Mouse (Mus musculus): ENCODE measurements around the gene Fam111a. TPM values are rescaled to one million over a fixed set of nuclear protein-coding genes. Genes with fewer than 3 reads are reported as not detected.
A peak's percentile ranks its signal among the peaks of the same experiment; 100 is the strongest.

Fam111a gene
- polyA plus RNA-seq, 1 experiment from 2014 or later = 19.3 TPM

GRCm38 (mm10) chr19:12567011-12567410 is 21.5 kb downstream of the Fam111a start:
- Histone ChIP-seq H3K27ac (no peak overlapping the region), H3K4me1 (no peaks in the 10 kb centered on the region), H3K9ac (no peak overlapping the region), H3K36me3 (no peaks in the 10 kb centered on the region), H3K4me3 (no peak overlapping the region), H3K4me2 (replicated peaks) (no peak overlapping the region), H3K27me3 (no peaks in the 10 kb centered on the region), H3K9me3 (no peaks in the 10 kb centered on the region)
- WGBS = 39% methylated on average over 4 of the region's 4 CpGs
- no peak for ATAC-seq (ENCODE audit: low FRiP score, low read depth)

GRCm38 (mm10) chr19:12570866-12571265 is 25.3 kb downstream of the Fam111a start:
- Histone ChIP-seq H3K4me2 (replicated peaks) (no peak overlapping the region), H3K36me3 (no peaks in the 10 kb centered on the region), H3K4me3 (no peak overlapping the region), H3K9me3 (no peaks in the 10 kb centered on the region), H3K27ac (no peak overlapping the region), H3K27me3 (no peaks in the 10 kb centered on the region), H3K4me1 (peaks cover 19% of the 10 kb centered on the region), H3K9ac (no peak overlapping the region)
- WGBS = 65% methylated on average over 2 of the region's 2 CpGs
- ATAC-seq (ENCODE audit: low FRiP score, low read depth) = no peak

GRCm38 (mm10) chr19:12571687-12572086 is 26.1 kb downstream of the Fam111a start:
- no peaks in the 10 kb centered on the region for H3K36me3 ChIP-seq
- no peak overlapping the region for H3K4me3 ChIP-seq
- H3K9ac ChIP-seq = no peak overlapping the region
- H3K27ac ChIP-seq = no peak overlapping the region
- ATAC-seq (ENCODE audit: low FRiP score, low read depth) = no peak
- H3K4me1 ChIP-seq = peaks cover 19% of the 10 kb centered on the region
- 81% methylated on average over 1 of the region's 1 CpGs for WGBS
- H3K4me2 ChIP-seq (replicated peaks) = no peak overlapping the region
- H3K27me3 ChIP-seq = no peaks in the 10 kb centered on the region
- H3K9me3 ChIP-seq = no peaks in the 10 kb centered on the region

GRCm38 (mm10) chr19:12572614-12573265 is 27.2 kb downstream of the Fam111a start:
- peak overlapping the region; percentile 67 for H3K4me2 ChIP-seq (replicated peaks)
- peak overlapping the region; percentile 44 for H3K4me3 ChIP-seq
- no peak overlapping the region; the same call in 1 of the 2 replicates for H3K9ac ChIP-seq
- H3K36me3 ChIP-seq = peaks cover 7% of the 10 kb centered on the region
- 0 out of 2 replicates have a peak, but pooled peaks cover 2% of the 10 kb centered on the region for H3K9me3 ChIP-seq
- no peaks in the 10 kb centered on the region for H3K27me3 ChIP-seq
- H3K4me1 ChIP-seq = peaks cover 19% of the 10 kb centered on the region
- H3K27ac ChIP-seq = peak overlapping the region; percentile 15; the same call in 1 of the 2 replicates
- 79% methylated on average over 1 of the region's 1 CpGs for WGBS
- 0 out of 2 replicates have a peak, but pooled peaks have one; percentile 51 for ATAC-seq (ENCODE audit: low FRiP score, low read depth)

GRCm38 (mm10) chr19:12573266-12574011 is 27.9 kb downstream of the Fam111a start:
- peak overlapping the region; percentile 44 for H3K4me3 ChIP-seq
- peaks cover 12% of the 10 kb centered on the region for H3K36me3 ChIP-seq
- ATAC-seq (ENCODE audit: low FRiP score, low read depth) = peak; percentile 97
- H3K4me2 ChIP-seq (replicated peaks) = peak overlapping the region; percentile 67
- H3K9me3 ChIP-seq = 0 out of 2 replicates have a peak, but pooled peaks cover 2% of the 10 kb centered on the region
- H3K27me3 ChIP-seq = no peaks in the 10 kb centered on the region
- peak overlapping the region; percentile 61 for H3K9ac ChIP-seq
- H3K27ac ChIP-seq = peak overlapping the region; percentile 61; the same call in 1 of the 2 replicates
- WGBS = 8% methylated on average over 14 of the region's 14 CpGs
- peaks cover 19% of the 10 kb centered on the region for H3K4me1 ChIP-seq

- Histone ChIP-seq H3K4me1 (peaks cover 19% of the 10 kb centered on the region), H3K36me3 (peaks cover 16% of the 10 kb centered on the region), H3K27ac (peak overlapping the region; percentile 61; the same call in 1 of the 2 replicates), H3K27me3 (no peaks in the 10 kb centered on the region), H3K9me3 (0 out of 2 replicates have a peak, but pooled peaks cover 2% of the 10 kb centered on the region), H3K4me3 (peak overlapping the region; percentile 44), H3K9ac (peak overlapping the region; percentile 61), H3K4me2 (replicated peaks) (peak overlapping the region; percentile 67)
- 18% methylated on average over 5 of the region's 5 CpGs for WGBS
- ATAC-seq (ENCODE audit: low FRiP score, low read depth) = no peak
Observed at GRCm38 (mm10) chr19:12574012-12574407, 28.5 kb downstream of the Fam111a start.

- Histone ChIP-seq H3K9me3 (0 out of 2 replicates have a peak, but pooled peaks cover 2% of the 10 kb centered on the region), H3K4me1 (peaks cover 19% of the 10 kb centered on the region), H3K27me3 (no peaks in the 10 kb centered on the region), H3K27ac (no peak overlapping the region), H3K4me2 (replicated peaks) (peak overlapping the region; percentile 67), H3K9ac (no peak overlapping the region), H3K4me3 (no peak overlapping the region), H3K36me3 (peaks cover 16% of the 10 kb centered on the region)
- WGBS = 85% methylated on average over 7 of the region's 7 CpGs
- no peak for ATAC-seq (ENCODE audit: low FRiP score, low read depth)
Observed at GRCm38 (mm10) chr19:12575107-12575506, 29.6 kb downstream of the Fam111a start.

- no peaks in the 10 kb centered on the region for H3K27me3 ChIP-seq
- peaks cover 16% of the 10 kb centered on the region for H3K36me3 ChIP-seq
- no peak overlapping the region for H3K9ac ChIP-seq
- 91% methylated on average over 2 of the region's 2 CpGs for WGBS
- H3K9me3 ChIP-seq = 0 out of 2 replicates have a peak, but pooled peaks cover 2% of the 10 kb centered on the region
- H3K4me1 ChIP-seq = peaks cover 19% of the 10 kb centered on the region
- no peak overlapping the region for H3K4me2 ChIP-seq (replicated peaks)
- H3K4me3 ChIP-seq = no peak overlapping the region
- ATAC-seq (ENCODE audit: low FRiP score, low read depth) = no peak
- H3K27ac ChIP-seq = no peak overlapping the region
Observed at GRCm38 (mm10) chr19:12575514-12575913, 30.0 kb downstream of the Fam111a start.

- Histone ChIP-seq H3K27ac (no peak overlapping the region), H3K4me1 (peaks cover 19% of the 10 kb centered on the region), H3K4me2 (replicated peaks) (no peak overlapping the region), H3K9ac (no peak overlapping the region), H3K27me3 (no peaks in the 10 kb centered on the region), H3K9me3 (0 out of 2 replicates have a peak, but pooled peaks cover 2% of the 10 kb centered on the region), H3K4me3 (no peak overlapping the region), H3K36me3 (peaks cover 16% of the 10 kb centered on the region)
- no peak for ATAC-seq (ENCODE audit: low FRiP score, low read depth)
- WGBS = 86% methylated on average over 2 of the region's 2 CpGs
Observed at GRCm38 (mm10) chr19:12576639-12577038, 31.1 kb downstream of the Fam111a start.

GRCm38 (mm10) chr19:12585310-12585709 is 39.8 kb downstream of the Fam111a start:
- Histone ChIP-seq H3K27me3 (no peaks in the 10 kb centered on the region), H3K27ac (no peak overlapping the region), H3K4me3 (no peak overlapping the region), H3K9me3 (no peaks in the 10 kb centered on the region), H3K9ac (no peak overlapping the region), H3K4me2 (replicated peaks) (no peak overlapping the region), H3K4me1 (no peaks in the 10 kb centered on the region), H3K36me3 (no peaks in the 10 kb centered on the region)
- no peak for ATAC-seq (ENCODE audit: low FRiP score, low read depth)
- 76% methylated on average over 4 of the region's 4 CpGs for WGBS

GRCm38 (mm10) chr19:12591908-12592307 is 46.4 kb downstream of the Fam111a start:
- H3K36me3 ChIP-seq = no peaks in the 10 kb centered on the region
- H3K27me3 ChIP-seq = peaks cover 8% of the 10 kb centered on the region
- H3K4me1 ChIP-seq = peaks cover 7% of the 10 kb centered on the region; the same call in 1 of the 2 replicates
- H3K9me3 ChIP-seq = no peaks in the 10 kb centered on the region
- 7% methylated on average over 1 of the region's 1 CpGs for WGBS
- no peak overlapping the region for H3K9ac ChIP-seq
- H3K4me2 ChIP-seq (replicated peaks) = no peak overlapping the region
- H3K27ac ChIP-seq = no peak overlapping the region
- ATAC-seq (ENCODE audit: low FRiP score, low read depth) = 0 out of 2 replicates have a peak, but pooled peaks have one; percentile 49
- no peak overlapping the region for H3K4me3 ChIP-seq

- Histone ChIP-seq H3K27me3 (peaks cover 14% of the 10 kb centered on the region), H3K4me3 (peak overlapping the region; percentile 65), H3K9me3 (no peaks in the 10 kb centered on the region), H3K9ac (no peak overlapping the region), H3K36me3 (no peaks in the 10 kb centered on the region), H3K27ac (no peak overlapping the region), H3K4me2 (replicated peaks) (peak overlapping the region; percentile 98), H3K4me1 (peaks cover 7% of the 10 kb centered on the region; the same call in 1 of the 2 replicates)
- WGBS = 43% methylated on average over 2 of the region's 2 CpGs
- no peak for ATAC-seq (ENCODE audit: low FRiP score, low read depth)
Observed at GRCm38 (mm10) chr19:12595135-12595529, 49.6 kb downstream of the Fam111a start.

Measured in limb, embryonic 13.5 days (tissue).